Mouse (Mus musculus) MEL (cell line): ENCODE measurements around the gene Scamp1. TPM values are rescaled to one million over a fixed set of nuclear protein-coding genes. Genes with fewer than 3 reads are reported as not detected.
A peak's percentile ranks its signal among the peaks of the same experiment; 100 is the strongest.

Experiments
- DNase-seq: peaks from one replicate; pipeline ENCODE4 v3.0.0; 2011; ENCODE audit warnings: low read depth, low spot score
- H3K27ac ChIP-seq: 2 replicates; pipeline ENCODE4 v1.5.1; 2012; ENCODE audit warnings: low read depth, mild to moderate bottlenecking, control low read depth, low read length, moderate library complexity; ENCODE audit not compliant: control insufficient read depth
- H3K27me3 ChIP-seq, 2 experiments: fragments of 150-350 bp in 1 of 2; sonication (generic) in 1 of 2; 2 replicates each; pipeline ENCODE4 v1.6.1; 2012; ENCODE audit warnings: low read length in 2 of 2, mild to moderate bottlenecking in 2 of 2, improper control_type of control experiment in 1 of 2, moderate library complexity in 1 of 2; ENCODE audit not compliant: insufficient read depth in 2 of 2, control insufficient read depth in 1 of 2
- H3K36me3 ChIP-seq, 2 experiments: 2 replicates each; pipeline ENCODE4 v1.6.1; 2012 to 2014; ENCODE audit warnings: low read length in 2 of 2, improper control_type of control experiment in 1 of 2, inconsistent platforms in 1 of 2, mild to moderate bottlenecking in 1 of 2; ENCODE audit not compliant: insufficient read depth in 2 of 2, control insufficient read depth in 1 of 2
- H3K4me1 ChIP-seq, 2 experiments: fragments of 150-350 bp in 1 of 2; sonication (generic) in 1 of 2; 2 replicates each; pipeline ENCODE4 v1.6.1; 2012; ENCODE audit warnings: low read length in 2 of 2, improper control_type of control experiment in 1 of 2, mild to moderate bottlenecking in 1 of 2; ENCODE audit not compliant: insufficient read depth in 2 of 2, control insufficient read depth in 1 of 2
- H3K4me3 ChIP-seq, 2 experiments: fragments of 150-350 bp in 1 of 2; sonication (generic) in 1 of 2; 2 replicates each; pipeline ENCODE4 v1.5.1; 2012; ENCODE audit warnings: low read depth in 2 of 2, low read length in 2 of 2, mild to moderate bottlenecking in 2 of 2, moderate library complexity in 2 of 2, control low read depth in 1 of 2, improper control_type of control experiment in 1 of 2; ENCODE audit not compliant: control insufficient read depth in 1 of 2, insufficient read depth in 1 of 2
- H3K79me2 ChIP-seq: 2 replicates; pipeline ENCODE4 v1.6.1; 2012; ENCODE audit warnings: mild to moderate bottlenecking, low read length, moderate library complexity; ENCODE audit not compliant: control insufficient read depth, poor library complexity, insufficient read depth
- H3K9ac ChIP-seq: 2 replicates; pipeline ENCODE4 v1.6.1; 2012; ENCODE audit warnings: low read depth, mild to moderate bottlenecking, control low read depth, low read length, moderate library complexity; ENCODE audit not compliant: control insufficient read depth, poor library complexity, severe bottlenecking
- H3K9me3 ChIP-seq: fragments of 150-350 bp; sonication (generic); replicated peaks from 2 replicates; pipeline ENCODE4 v1.6.1; 2012; ENCODE audit warnings: mild to moderate bottlenecking, low read length, improper control_type of control experiment, moderate library complexity; ENCODE audit not compliant: insufficient read depth
- BHLHE40 ChIP-seq: IDR thresholded peaks from 2 replicates; pipeline ENCODE4 v1.6.1; 2012; ENCODE audit warnings: low read depth, mild to moderate bottlenecking, inconsistent platforms, low read length, improper control_type of control experiment, borderline replicate concordance
- CHD1 ChIP-seq: IDR thresholded peaks from 2 replicates; pipeline ENCODE4 v1.6.1; 2012; ENCODE audit warnings: low read depth, mild to moderate bottlenecking, inconsistent platforms, low read length, improper control_type of control experiment
- CHD2 ChIP-seq: IDR thresholded peaks from 2 replicates; pipeline ENCODE4 v1.6.1; 2011; ENCODE audit warnings: low read length, improper control_type of control experiment
- ELF1 ChIP-seq: IDR thresholded peaks from 2 replicates; pipeline ENCODE4 v1.6.1; 2014; ENCODE audit warnings: low read depth, mild to moderate bottlenecking, inconsistent platforms, low read length, improper control_type of control experiment, moderate library complexity
- ETS1 ChIP-seq: IDR thresholded peaks from 2 replicates; pipeline ENCODE4 v1.6.1; 2012; ENCODE audit warnings: low read depth, mild to moderate bottlenecking, inconsistent platforms, low read length, improper control_type of control experiment, moderate library complexity
- GATA1 ChIP-seq: IDR thresholded peaks from 2 replicates; pipeline ENCODE4 v1.6.1; 2011; ENCODE audit warnings: low read depth, low read length, improper control_type of control experiment
- JUND ChIP-seq: IDR thresholded peaks from 2 replicates; pipeline ENCODE4 v1.6.1; 2011; ENCODE audit warnings: low read depth, mild to moderate bottlenecking, improper control_type of control experiment, low read length
- KAT2A ChIP-seq: conservative IDR thresholded peaks from 2 replicates; pipeline ENCODE4 v1.6.1; 2012; ENCODE audit warnings: low read depth, low read length, improper control_type of control experiment, inconsistent platforms
- MEF2A ChIP-seq: IDR thresholded peaks from 2 replicates; pipeline ENCODE4 v1.6.1; 2014; ENCODE audit warnings: low read depth, mild to moderate bottlenecking, inconsistent platforms, low read length, improper control_type of control experiment; ENCODE audit not compliant: poor library complexity, insufficient replicate concordance, severe bottlenecking; ENCODE audit errors: extremely low read depth
- MXI1 ChIP-seq: IDR thresholded peaks from 2 replicates; pipeline ENCODE4 v1.6.1; 2011; ENCODE audit warnings: mild to moderate bottlenecking, low read depth, low read length, improper control_type of control experiment
- MYB ChIP-seq: IDR thresholded peaks from 2 replicates; pipeline ENCODE4 v1.6.1; 2011; ENCODE audit warnings: mild to moderate bottlenecking, low read depth, low read length, improper control_type of control experiment
- NELFE ChIP-seq: IDR thresholded peaks from 2 replicates; pipeline ENCODE4 v1.6.1; 2011; ENCODE audit warnings: low read depth, low read length, improper control_type of control experiment
- POLR2A ChIP-seq, 2 experiments: IDR thresholded peaks; 2 replicates each; pipeline ENCODE4 v1.6.1; 2011 to 2012; ENCODE audit warnings: low read length in 2 of 2, mild to moderate bottlenecking in 2 of 2, control low read depth in 1 of 2, improper control_type of control experiment in 1 of 2, low read depth in 1 of 2, moderate library complexity in 1 of 2; ENCODE audit not compliant: control insufficient read depth in 1 of 2, insufficient read depth in 1 of 2, poor library complexity in 1 of 2
- POLR2AphosphoS5 ChIP-seq: IDR thresholded peaks from 2 replicates; pipeline ENCODE4 v1.6.1; 2012; ENCODE audit warnings: low read depth, borderline replicate concordance, mild to moderate bottlenecking, inconsistent platforms, low read length, moderate library complexity, mixed read lengths
- RAD21 ChIP-seq: IDR thresholded peaks from 2 replicates; pipeline ENCODE4 v1.6.1; 2011; ENCODE audit warnings: mild to moderate bottlenecking, low read depth, low read length, improper control_type of control experiment
- RCOR1 ChIP-seq: IDR thresholded peaks from 2 replicates; pipeline ENCODE4 v1.6.1; 2012; ENCODE audit warnings: low read depth, mild to moderate bottlenecking, inconsistent platforms, low read length, improper control_type of control experiment
- SMC3 ChIP-seq: IDR thresholded peaks from 2 replicates; pipeline ENCODE4 v1.6.1; 2011; ENCODE audit warnings: low read depth, low read length, improper control_type of control experiment
- TBP ChIP-seq: IDR thresholded peaks from 2 replicates; pipeline ENCODE4 v1.8.0; 2011; ENCODE audit warnings: low read depth, low read length, improper control_type of control experiment
- TCF12 ChIP-seq: IDR thresholded peaks from 2 replicates; pipeline ENCODE4 v1.6.1; 2014; ENCODE audit warnings: low read depth, mild to moderate bottlenecking, inconsistent platforms, low read length, improper control_type of control experiment, moderate library complexity
- UBTF ChIP-seq: IDR thresholded peaks from 2 replicates; pipeline ENCODE4 v1.6.1; 2012; ENCODE audit warnings: low read depth, mild to moderate bottlenecking, inconsistent platforms, low read length, improper control_type of control experiment, moderate library complexity, borderline replicate concordance; ENCODE audit not compliant: insufficient read depth
- ZKSCAN1 ChIP-seq: IDR thresholded peaks from 2 replicates; pipeline ENCODE4 v1.6.1; 2012; ENCODE audit warnings: low read depth, mild to moderate bottlenecking, inconsistent platforms, low read length, improper control_type of control experiment, moderate library complexity
- ZMIZ1 ChIP-seq: IDR thresholded peaks from 2 replicates; pipeline ENCODE4 v1.6.1; 2012; ENCODE audit warnings: low read depth, mild to moderate bottlenecking, inconsistent platforms, low read length, improper control_type of control experiment, moderate library complexity
- ZNF384 ChIP-seq: IDR thresholded peaks from 2 replicates; pipeline ENCODE4 v1.6.1; 2012; ENCODE audit warnings: low read depth, mild to moderate bottlenecking, inconsistent platforms, low read length, improper control_type of control experiment
- polyA plus RNA-seq, 2 experiments: library from polyadenylated mRNA; stranded (reverse) in 1 of 2; unstranded in 1 of 2; fragments of >175 nt in 1 of 2; fragments of >200 nt in 1 of 2; gene quantifications; 2 replicates each; pipeline versions ENCODE4 v1.2.1 to v1.2.4; 2012; ENCODE audit warnings: low replicate concordance in 2 of 2, low read depth in 1 of 2; ENCODE audit not compliant: insufficient read length in 2 of 2, insufficient read depth in 1 of 2, missing spikeins in 1 of 2
- total RNA-seq: library from RNA; depleted of rRNA; stranded (reverse); fragments of 300-350 nt; gene quantifications from 2 replicates; pipeline ENCODE4 v1.2.3, GENCODE M21; 2012

Gene Scamp1
- total and polyA plus RNA-seq, 3 experiments, result 0.03 TPM; not detected in 2

DNA sequence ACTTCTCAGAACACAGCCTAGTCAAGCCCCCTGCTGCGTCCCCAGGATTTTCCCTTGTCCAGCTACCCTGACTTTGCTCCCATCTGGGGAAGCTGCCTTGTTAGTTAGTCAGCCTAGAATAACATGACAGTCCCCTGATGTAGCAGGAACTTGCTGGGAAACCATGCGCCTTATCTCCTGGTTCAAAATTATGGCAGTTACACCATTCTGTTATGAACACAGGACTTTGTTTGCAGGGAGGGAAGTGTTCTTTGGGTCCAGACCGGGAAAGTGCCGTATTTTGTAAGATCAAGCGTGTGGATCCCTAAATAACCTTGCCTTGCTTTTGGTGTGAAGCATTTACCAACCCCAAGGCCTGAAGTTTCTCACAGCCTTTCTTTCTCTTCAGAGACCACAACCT is 114.0 kb downstream of the Scamp1 start (continued):
- TF ChIP-seq TCF12 (peak; percentile 8; the same call in 1 of the 2 replicates), KAT2A (no peak), ZMIZ1 (no peak), JUND (no peak), POLR2A (IDR thresholded peaks at IDR 0.05; ENCODE audit: control insufficient read depth in 1 of 2, insufficient read depth in 1 of 2, low read depth in 1 of 2, low read length in 2 of 2, poor library complexity in 1 of 2) (peak in 1 of 2 experiments; percentile 14; a peak in 1 of 4 replicates), MEF2A (no peak)

DNA sequence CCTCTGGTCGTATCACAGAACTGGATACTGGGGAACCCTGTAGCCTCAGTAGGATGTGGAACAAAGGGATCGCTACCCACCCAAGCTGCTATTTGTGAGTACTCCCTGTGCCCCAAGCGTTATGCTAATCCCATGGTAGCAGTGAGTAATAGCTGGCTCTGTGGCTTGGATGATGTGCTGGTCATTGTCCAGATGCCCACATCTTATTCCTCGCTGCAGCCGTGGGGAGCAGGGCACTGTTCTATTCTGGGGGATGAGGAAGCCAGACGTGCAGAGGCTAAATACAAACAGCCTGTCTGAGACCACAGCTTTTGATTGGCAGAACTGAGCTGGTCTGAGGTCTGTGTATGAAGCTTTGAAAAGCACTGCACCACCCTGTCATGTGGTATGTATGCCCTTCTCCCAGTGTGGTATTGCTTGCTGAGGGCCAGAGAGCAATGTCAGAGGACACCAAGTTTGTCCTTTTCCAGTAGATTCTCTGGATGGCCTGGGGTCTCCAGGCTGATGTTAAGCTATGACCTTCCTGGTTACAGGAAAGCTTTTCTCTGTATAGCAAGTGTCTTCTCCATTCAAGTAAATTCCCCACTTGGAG is 116.2 kb downstream of the Scamp1 start:
- Histone ChIP-seq H3K4me3 (no peak overlapping the region), H3K9ac (no peak overlapping the region), H3K27me3 (peaks cover 0 to 1% of the 10 kb centered on the region in 2 experiments; a peak in 1 of 4 replicates), H3K36me3 (peaks cover 0 to 25% of the 10 kb centered on the region in 2 experiments; a peak in 2 of 4 replicates), H3K4me1 (peaks cover 17 to 27% of the 10 kb centered on the region in 2 experiments), H3K79me2 (peaks cover 6% of the 10 kb centered on the region), H3K9me3 (no peaks in the 10 kb centered on the region), H3K27ac (no peak overlapping the region)
- DNase-seq, result no peak
- TF ChIP-seq TBP (no peak), KAT2A (no peak), RCOR1 (no peak), ELF1 (no peak), MXI1 (no peak), CHD1 (no peak), GATA1 (no peak), BHLHE40 (no peak)

DNA sequence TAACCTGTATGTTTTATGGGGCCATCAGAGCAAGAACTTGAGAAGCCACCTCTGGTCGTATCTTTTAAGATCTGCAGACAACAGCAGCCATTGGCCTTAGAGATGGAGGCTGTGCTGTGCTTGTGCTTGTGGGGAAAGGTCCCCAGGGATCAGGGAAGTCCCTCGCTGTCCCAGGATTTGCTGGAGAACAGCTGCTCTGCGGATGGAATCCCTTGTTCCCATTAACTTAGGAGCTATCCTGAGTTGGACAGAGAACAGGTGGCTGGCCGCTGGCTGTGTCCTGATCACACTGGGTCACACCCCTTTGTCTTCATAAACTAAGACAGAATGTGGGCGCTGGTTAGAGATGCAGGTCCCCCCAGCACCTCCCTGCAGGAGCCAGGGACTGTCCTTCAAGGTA is 117.3 kb downstream of the Scamp1 start:
- Histone ChIP-seq H3K4me3 (no peak overlapping the region), H3K27me3 (peaks cover 0 to 1% of the 10 kb centered on the region in 2 experiments; a peak in 1 of 4 replicates), H3K9ac (no peak overlapping the region), H3K9me3 (no peaks in the 10 kb centered on the region), H3K36me3 (peaks cover 0 to 24% of the 10 kb centered on the region in 2 experiments; a peak in 2 of 4 replicates), H3K4me1 (peaks cover 17 to 26% of the 10 kb centered on the region in 2 experiments), H3K27ac (no peak overlapping the region), H3K79me2 (no peaks in the 10 kb centered on the region)
- DNase-seq, result no peak
- no peak for TF ChIP-seq ETS1
- no peak for TF ChIP-seq ZKSCAN1
- no peak for TF ChIP-seq UBTF
- TF ChIP-seq POLR2AphosphoS5, result no peak
- no peak for TF ChIP-seq MXI1
- no peak for TF ChIP-seq CHD1
- TF ChIP-seq MYB, result no peak
- TF ChIP-seq RAD21, result no peak
- TF ChIP-seq SMC3, result no peak
- no peak for TF ChIP-seq CHD2
- no peak for TF ChIP-seq ZMIZ1
- TF ChIP-seq ZNF384, result no peak
- no peak for TF ChIP-seq NELFE
- no peak for TF ChIP-seq TCF12
